Mouse (Mus musculus): ENCODE measurements around the gene Gapdhs.

The Gapdhs gene

DNA sequence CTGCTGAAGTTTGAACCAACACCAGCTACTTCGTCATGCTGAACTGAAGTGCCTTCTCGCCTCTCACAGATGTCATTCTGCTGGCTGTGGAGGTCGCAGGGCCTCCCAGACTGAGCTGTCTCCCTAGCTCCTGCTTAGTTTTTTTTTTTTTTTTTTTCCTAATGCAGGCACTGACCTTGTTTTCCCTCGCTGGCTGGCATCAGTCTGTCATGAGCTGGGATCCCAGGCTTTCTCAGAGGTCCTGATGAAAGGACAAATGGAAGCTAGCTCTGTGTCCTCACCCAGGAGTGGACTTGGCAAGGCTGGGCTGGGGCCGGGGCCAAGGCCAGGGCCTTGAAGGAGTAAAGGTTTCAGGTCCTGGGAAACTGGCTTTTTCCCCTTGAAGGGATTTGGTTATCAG, 61.6 kb downstream of the Gapdhs start:
- no peak for DNase-seq (ENCODE audit: low spot score in 2 of 2)

Data from left cerebral cortex, adult 9 months (tissue).